Mouse (Mus musculus) erythroblast, embryonic 14.5 days (primary cell): ENCODE data around the gene Fam107b.

Source experiments
- GATA1 ChIP-seq: IDR thresholded peaks from 2 replicates; pipeline ENCODE4 v1.6.1; 2012; ENCODE audit warnings: low read length, inconsistent platforms, mixed read lengths
- TAL1 ChIP-seq: IDR thresholded peaks from 3 replicates; pipeline ENCODE4 v1.6.1; 2012; ENCODE audit warnings: low read length, inconsistent platforms, mixed read lengths

- no peak for TF ChIP-seq TAL1
- no peak for TF ChIP-seq GATA1
Observed at GRCm38 (mm10) chr2:3590086-3590915, 20.0 kb downstream of the Fam107b start.
